Mouse (Mus musculus) Patski (cell line): ENCODE results near the gene Ccdc81. TPM values are rescaled to one million over a fixed set of nuclear protein-coding genes. Genes with fewer than 3 reads are reported as not detected.

Source experiments
- ATAC-seq: fragments of 100-300 bp; one replicate; pipeline ENCODE4 v1.8.0; 2021
- CTCF ChIA-PET: fragments of 350-600 bp; sonication (Branson Sonifier 250); formaldehyde crosslinking; loops from one replicate; lab custom pipeline; 2022; ENCODE audit warnings: inconsistent platforms; lab: Charles Lee
- POLR2A ChIA-PET: fragments of 350-600 bp; sonication (Branson Sonifier 250); formaldehyde crosslinking; loops from one replicate; lab custom pipeline; 2022; ENCODE audit warnings: antibody characterized with exemption, inconsistent platforms; lab: Charles Lee
- DNase-seq: peaks from one replicate; pipeline ENCODE4 v3.0.0-alpha.2; 2011; ENCODE audit warnings: low read depth, low spot score
- H3K27me3 ChIP-seq: fragments of 371-371 bp; one replicate; pipeline ENCODE4 v1.5.1; 2021
- CTCF ChIP-seq: fragments of 100-300 bp; IDR thresholded peaks from one replicate; pipeline ENCODE4 v1.5.1; 2021
- in situ Hi-C: fragments of 300-500 bp; cut with MboI; formaldehyde crosslinking; loops from 3 replicates; pipeline ENCODE4 v1.11.1; 2018; ENCODE audit warnings: low pct_unique_long_range_greater_than_20kb, mixed read lengths
- polyA plus RNA-seq: library from polyadenylated mRNA; unstranded; gene quantifications from one replicate; pipeline ENCODE4 v1.2.3, GENCODE M21; 2021

Gene Ccdc81
- polyA plus RNA-seq, 1 experiment from 2014 or later: not detected

GRCm38 (mm10) chr7:89829201-89829600, 74.2 kb downstream of the Ccdc81 start:
- in situ Hi-C loops: no loop called here
- DNase-seq: no peak

GRCm38 (mm10) chr7:89828436-89829065, 74.9 kb downstream of the Ccdc81 start:
- DNase-seq: no peak
- no peak for ATAC-seq
- ChIA-PET POLR2A (interaction anchor here (1.0 kb wide), 1 partner anchor 223 kb away, joined by 3 read pairs; no protein-coding TSS in a partner anchor), CTCF (no interaction called here)
- TF ChIP-seq CTCF: no peak
- H3K27me3 ChIP-seq: no peaks in the 10 kb centered on the region
- in situ Hi-C loops: no loop called here

More at GRCm38 (mm10) chr7:89829201-89829600, 74.2 kb downstream of the Ccdc81 start:
- ChIA-PET CTCF (interaction anchor here (0.9 to 1.3 kb wide), 2 partner anchors 54 to 311 kb away, joined by 3 to 4 read pairs; no protein-coding TSS in a partner anchor), POLR2A (interaction anchor here (1.0 kb wide), 1 partner anchor 223 kb away, joined by 3 read pairs; no protein-coding TSS in a partner anchor)
- ATAC-seq: no peak
- H3K27me3 ChIP-seq: no peaks in the 10 kb centered on the region
- TF ChIP-seq CTCF: peak; percentile 13

Other genes starting within 250 kb of the Ccdc81 start
- 80.3 TPM for gene Hikeshi, start 37.6 kb upstream of the Ccdc81 start, polyA plus RNA-seq
- gene Eed, start 77.4 kb upstream of the Ccdc81 start, polyA plus RNA-seq: 74.1 TPM
- gene Picalm, start 226.6 kb upstream of the Ccdc81 start, polyA plus RNA-seq: 331 TPM